Mouse (Mus musculus) ES-E14 (cell line): ENCODE results near the gene 4930522L14Rik. TPM values are rescaled to one million over a fixed set of nuclear protein-coding genes. Genes with fewer than 3 reads are reported as not detected.
"Not testable (repeated sequence)": the region's sequence is repeated elsewhere in the genome, so short reads cannot be mapped to it uniquely, and the experiment has no call there.

Experiments
- DNase-seq: peaks from one replicate; pipeline ENCODE4 v3.0.0-alpha.2; 2013; ENCODE audit warnings: low read depth, low spot score
- H3K27ac ChIP-seq: 2 replicates; pipeline ENCODE4 v1.5.1; 2012; ENCODE audit warnings: low read depth, mild to moderate bottlenecking, low read length, moderate library complexity, mixed read lengths; ENCODE audit not compliant: poor library complexity, insufficient read depth, severe bottlenecking
- H3K36me3 ChIP-seq: 2 replicates; pipeline ENCODE4 v1.6.1; 2012; ENCODE audit warnings: mild to moderate bottlenecking, low read length, moderate library complexity, mixed read lengths; ENCODE audit not compliant: control insufficient read depth, poor library complexity, insufficient read depth, severe bottlenecking
- H3K4me1 ChIP-seq, 2 experiments: fragments of 150-350 bp in 1 of 2; sonication (generic) in 1 of 2; 2 replicates each; pipeline ENCODE4 v1.6.1; 2012; ENCODE audit warnings: low read length in 2 of 2, mild to moderate bottlenecking in 1 of 2, mixed read lengths in 1 of 2; ENCODE audit not compliant: control insufficient read depth in 2 of 2, insufficient read depth in 2 of 2, poor library complexity in 1 of 2
- H3K4me3 ChIP-seq, 2 experiments: fragments of 150-350 bp in 1 of 2; sonication (generic) in 1 of 2; 2 replicates each; pipeline ENCODE4 v1.5.1; 2012; ENCODE audit warnings: low read length in 2 of 2, low read depth in 1 of 2, mild to moderate bottlenecking in 1 of 2, mixed read lengths in 1 of 2; ENCODE audit not compliant: insufficient read depth in 1 of 2, poor library complexity in 1 of 2, severe bottlenecking in 1 of 2
- H3K9ac ChIP-seq: 2 replicates; pipeline ENCODE4 v1.6.1; 2012; ENCODE audit warnings: low read depth, mild to moderate bottlenecking, low read length, mixed read lengths; ENCODE audit not compliant: poor library complexity, insufficient read depth, severe bottlenecking
- H3K9me3 ChIP-seq: fragments of 150-350 bp; sonication (generic); 2 replicates; pipeline ENCODE4 v1.6.1; 2012; ENCODE audit warnings: low read depth, mild to moderate bottlenecking, low read length; ENCODE audit not compliant: control insufficient read depth, insufficient read depth
- MAFK ChIP-seq: IDR thresholded peaks from 2 replicates; pipeline ENCODE4 v1.6.1; 2014; ENCODE audit warnings: mild to moderate bottlenecking, low read depth, low read length, inconsistent platforms; ENCODE audit not compliant: insufficient read depth
- ZNF384 ChIP-seq: IDR thresholded peaks from 2 replicates; pipeline ENCODE4 v1.6.1; 2012; ENCODE audit warnings: low read depth, low read length, inconsistent platforms
- in situ Hi-C, 2 experiments: fragments of 600-800 bp; cut with MboI; formaldehyde crosslinking; loops; one replicate each; pipeline ENCODE4 v1.15.1; 2025; ENCODE audit warnings: low sequenced_read_pairs in 2 of 2, inconsistent platforms in 1 of 2; ENCODE audit not compliant: unreplicated experiment in 2 of 2
- total RNA-seq: library from RNA; depleted of rRNA; stranded (reverse); fragments of 300-350 nt; gene quantifications from 2 replicates; pipeline ENCODE4 v1.2.3, GENCODE M21; 2012; rRNA removed

The 4930522L14Rik gene
- 11.3 and 11.7 TPM in 2 replicates for total RNA-seq

DNA sequence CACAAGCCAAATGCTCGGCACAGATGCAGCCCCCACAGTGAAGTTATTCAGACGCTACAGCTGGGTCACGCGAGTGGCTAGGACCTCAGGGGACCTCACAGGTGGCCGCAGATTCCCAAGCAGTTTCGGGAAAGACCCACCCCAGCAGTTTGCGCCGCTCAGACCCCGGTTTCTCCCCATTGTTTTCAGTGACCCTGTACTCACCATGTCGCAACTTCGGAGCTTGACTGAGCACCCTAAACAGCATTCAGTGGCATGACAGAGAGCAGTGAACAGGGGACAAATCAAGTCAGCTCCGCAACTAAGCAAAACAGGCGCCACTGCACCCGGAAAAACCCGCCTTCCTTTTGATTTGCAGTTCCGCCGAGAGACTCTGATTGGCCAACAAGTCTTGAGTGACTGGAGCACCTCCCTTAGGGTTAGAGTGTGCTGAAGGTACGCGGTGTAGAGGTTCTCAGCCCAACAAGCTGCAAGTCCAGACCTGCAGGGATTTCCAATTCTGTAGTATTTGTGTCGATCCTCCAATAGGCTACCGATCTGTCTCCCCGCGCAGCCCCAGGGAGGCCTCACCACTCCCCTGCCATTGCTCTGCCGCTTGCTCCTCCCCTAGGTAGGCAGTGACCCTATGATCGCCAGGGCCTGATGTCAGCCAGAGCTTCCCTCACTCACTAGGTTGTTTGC is at the start of gene 4930522L14Rik:
TSS of gene 4930522L14Rik (minus strand) at position 496 of the 681 bp plus-strand sequence.
- peak within 1 kb of the TSS; percentile 90 for H3K27ac ChIP-seq
- DNase-seq: peak; percentile 47
- H3K36me3 ChIP-seq, in situ Hi-C loops, H3K9me3 ChIP-seq, H3K4me1 ChIP-seq: not testable (repeated sequence)
- H3K4me3 ChIP-seq: peak within 1 kb of the TSS; percentile 97 to 99
- H3K9ac ChIP-seq: peak within 1 kb of the TSS; percentile 91

GRCm38 (mm10) chr5:109801466-109801865 is 49.8 kb upstream of the 4930522L14Rik start:
- TF ChIP-seq ZNF384: 0 out of 2 replicates have a peak, but pooled peaks have one; percentile 19
- DNase-seq: peak; percentile 25
- H3K27ac ChIP-seq, H3K4me1 ChIP-seq, H3K36me3 ChIP-seq, H3K9me3 ChIP-seq, H3K9ac ChIP-seq, H3K4me3 ChIP-seq, in situ Hi-C loops: not testable (repeated sequence)

- in situ Hi-C loops, H3K27ac ChIP-seq, H3K9ac ChIP-seq: not testable (repeated sequence)
Measured at GRCm38 (mm10) chr5:109799948-109800347, 48.3 kb upstream of the 4930522L14Rik start.

GRCm38 (mm10) chr5:109797017-109797416 is 45.3 kb upstream of the 4930522L14Rik start:
- H3K9me3 ChIP-seq: not testable (repeated sequence)

More at GRCm38 (mm10) chr5:109799948-109800347, 48.3 kb upstream of the 4930522L14Rik start:
- H3K4me3 ChIP-seq, H3K36me3 ChIP-seq, DNase-seq, H3K4me1 ChIP-seq, H3K9me3 ChIP-seq: not testable (repeated sequence)

GRCm38 (mm10) chr5:109795967-109796652 is 44.4 kb upstream of the 4930522L14Rik start:
- in situ Hi-C loops, H3K4me1 ChIP-seq, H3K36me3 ChIP-seq, H3K9me3 ChIP-seq: not testable (repeated sequence)
- peak; percentile 63 for DNase-seq
- 0 out of 2 replicates have a peak, but pooled peaks have one; percentile 4 for TF ChIP-seq MAFK
- peak overlapping the region; percentile 92 to 98 for H3K4me3 ChIP-seq
- H3K27ac ChIP-seq: peak overlapping the region; percentile 77; the same call in 1 of the 2 replicates
- H3K9ac ChIP-seq: peak overlapping the region; percentile 91

More at GRCm38 (mm10) chr5:109797017-109797416, 45.3 kb upstream of the 4930522L14Rik start:
- DNase-seq, in situ Hi-C loops, H3K4me1 ChIP-seq, H3K4me3 ChIP-seq, H3K9ac ChIP-seq, H3K36me3 ChIP-seq: not testable (repeated sequence)
- H3K27ac ChIP-seq: 0 out of 2 replicates have a peak overlapping the region, but pooled peaks have one; percentile 28

GRCm38 (mm10) chr5:109752073-109752780 is 541 bp upstream of the 4930522L14Rik start:
- H3K9ac ChIP-seq, H3K4me1 ChIP-seq, H3K27ac ChIP-seq, DNase-seq, in situ Hi-C loops, H3K36me3 ChIP-seq, H3K9me3 ChIP-seq: not testable (repeated sequence)
- peak overlapping the region in 1 of 2 experiments; percentile 99; a peak in 1 of 4 replicates for H3K4me3 ChIP-seq

DNA sequence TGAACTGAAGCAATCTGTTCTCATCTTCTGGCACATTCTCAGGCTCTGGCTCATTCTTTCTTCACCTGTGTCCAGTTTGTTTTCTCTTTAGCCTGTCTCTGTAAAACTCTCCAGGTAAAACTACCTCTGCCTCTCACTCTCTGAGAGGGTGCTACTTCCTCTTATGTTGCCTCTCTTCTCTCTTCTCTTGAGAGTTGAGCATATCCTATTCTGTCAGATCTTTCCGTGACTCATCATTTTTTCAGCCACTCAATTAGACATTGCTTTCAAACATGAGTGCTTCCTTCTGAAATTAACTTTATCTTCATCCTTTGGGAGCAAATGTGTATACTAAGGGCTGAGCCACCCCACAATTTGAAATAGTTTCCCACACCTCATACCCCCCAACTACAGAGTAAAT is 6.6 kb downstream of the 4930522L14Rik start:
- H3K9me3 ChIP-seq, H3K36me3 ChIP-seq, H3K4me1 ChIP-seq, H3K4me3 ChIP-seq, DNase-seq, H3K9ac ChIP-seq, H3K27ac ChIP-seq, in situ Hi-C loops: not testable (repeated sequence)
